Mouse (Mus musculus) adrenal gland (tissue): Measurements from ENCODE around the gene Rtn4r.

Source experiments
- intact Hi-C: fragments of 180-260 bp; cut with DNase I; formaldehyde crosslinking; loops from one replicate; pipeline ENCODE4 v1.15.1; 2025

The Rtn4r gene

GRCm38 (mm10) chr16:18154521-18155171, 27.2 kb downstream of the Rtn4r start:
- intact Hi-C loops, result no loop called here

GRCm38 (mm10) chr16:18156579-18157350, 29.3 kb downstream of the Rtn4r start:
- intact Hi-C loops, result no loop called here

GRCm38 (mm10) chr16:18159255-18159654, 31.8 kb downstream of the Rtn4r start:
- intact Hi-C loops, result no loop called here

DNA sequence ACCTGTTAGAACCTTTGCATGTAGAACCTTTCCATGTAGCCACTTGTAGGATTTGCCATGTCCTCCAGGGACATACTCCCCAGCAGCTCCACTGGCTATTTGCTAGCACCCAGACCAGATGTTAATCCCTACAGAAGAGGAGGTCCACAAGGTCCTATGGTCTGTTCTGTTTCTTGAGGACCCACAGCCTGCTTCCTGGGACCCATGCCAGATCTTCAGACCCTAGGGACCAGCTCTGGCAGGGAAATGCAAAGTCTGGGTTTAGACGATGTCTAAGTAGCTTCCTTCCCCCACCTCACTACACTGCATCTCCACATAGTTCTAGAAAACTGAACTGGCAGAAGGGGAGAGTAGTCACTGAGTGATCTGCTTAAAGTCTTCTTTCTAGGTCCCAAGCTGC, 32.3 kb downstream of the Rtn4r start:
- intact Hi-C loops, result no loop called here

DNA sequence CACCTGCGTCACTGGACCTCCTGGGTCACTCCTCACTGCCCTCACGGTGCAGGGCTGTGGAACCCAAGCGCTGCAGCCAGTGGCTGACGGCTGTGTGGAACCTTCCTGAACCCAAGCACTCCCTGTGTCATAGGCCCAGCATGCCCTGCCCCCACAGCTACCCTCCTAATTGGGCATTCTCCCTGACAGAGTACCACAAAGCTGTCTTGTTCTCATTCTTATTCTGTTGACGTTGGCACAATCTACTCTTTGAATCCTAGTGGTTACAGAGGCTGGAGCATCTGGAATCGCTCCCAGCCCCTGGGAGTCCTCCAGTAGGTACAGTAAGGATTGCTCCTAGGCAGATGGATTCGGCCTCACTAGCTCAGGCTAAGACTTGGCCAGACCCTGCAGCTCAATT, 33.1 kb downstream of the Rtn4r start:
- intact Hi-C loops, result no loop called here

GRCm38 (mm10) chr16:18161190-18161589, 33.7 kb downstream of the Rtn4r start:
- intact Hi-C loops, result no loop called here

GRCm38 (mm10) chr16:18164642-18165238, 37.3 kb downstream of the Rtn4r start:
- intact Hi-C loops, result no loop called here

DNA sequence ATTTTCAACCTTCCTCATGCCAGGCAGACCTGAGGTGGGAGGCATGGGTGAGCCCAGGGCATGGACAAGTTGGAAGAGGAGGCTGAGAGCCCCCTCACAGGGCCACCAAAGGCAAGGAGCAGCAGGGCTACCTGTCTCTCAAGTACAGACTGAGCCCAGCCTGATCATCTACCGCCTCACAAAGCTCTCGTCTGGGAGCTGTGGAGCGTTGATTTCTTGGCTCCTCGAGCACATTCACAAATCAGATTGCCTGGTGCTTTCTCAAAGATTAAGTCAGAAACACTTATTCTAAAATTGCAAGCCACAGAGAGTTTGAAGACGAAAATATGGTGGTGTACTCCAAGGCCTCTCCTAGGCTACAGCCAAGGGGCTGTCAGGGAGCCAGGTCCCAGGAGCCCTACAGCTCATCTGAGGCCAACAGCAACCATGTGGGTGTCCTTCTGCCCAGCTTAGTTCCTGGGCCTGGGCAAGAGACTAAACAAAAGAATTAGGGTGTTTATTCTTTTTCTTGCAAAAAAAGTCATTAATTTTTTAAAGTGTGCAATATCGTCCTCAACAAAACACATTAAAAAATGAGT, 39.3 kb downstream of the Rtn4r start:
- intact Hi-C loops, result no loop called here

DNA sequence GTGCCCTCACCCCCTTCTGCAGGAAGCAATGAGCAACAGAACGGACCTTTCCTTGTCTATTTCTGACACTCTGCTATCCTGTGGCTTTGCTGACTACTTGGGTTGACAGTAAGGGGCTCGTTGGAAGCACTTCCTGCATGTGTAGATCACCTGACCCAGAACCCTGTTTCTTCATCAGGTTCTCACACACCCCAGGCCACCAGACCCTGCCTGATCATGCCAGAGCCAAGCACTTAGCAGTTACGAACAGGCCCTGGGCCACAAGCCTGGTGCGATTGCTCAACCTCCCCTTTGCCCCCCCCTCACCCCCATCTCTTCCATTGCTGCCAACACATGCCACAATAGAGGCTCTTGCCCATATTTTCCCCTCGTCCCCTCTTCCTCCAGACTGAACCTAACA, 41.7 kb downstream of the Rtn4r start:
- intact Hi-C loops, result no loop called here

GRCm38 (mm10) chr16:18169776-18170175, 42.3 kb downstream of the Rtn4r start:
- intact Hi-C loops, result loop anchor here (5.0 kb wide), 2 partner anchors 43 to 62 kb away; no protein-coding TSS in a partner anchor

DNA sequence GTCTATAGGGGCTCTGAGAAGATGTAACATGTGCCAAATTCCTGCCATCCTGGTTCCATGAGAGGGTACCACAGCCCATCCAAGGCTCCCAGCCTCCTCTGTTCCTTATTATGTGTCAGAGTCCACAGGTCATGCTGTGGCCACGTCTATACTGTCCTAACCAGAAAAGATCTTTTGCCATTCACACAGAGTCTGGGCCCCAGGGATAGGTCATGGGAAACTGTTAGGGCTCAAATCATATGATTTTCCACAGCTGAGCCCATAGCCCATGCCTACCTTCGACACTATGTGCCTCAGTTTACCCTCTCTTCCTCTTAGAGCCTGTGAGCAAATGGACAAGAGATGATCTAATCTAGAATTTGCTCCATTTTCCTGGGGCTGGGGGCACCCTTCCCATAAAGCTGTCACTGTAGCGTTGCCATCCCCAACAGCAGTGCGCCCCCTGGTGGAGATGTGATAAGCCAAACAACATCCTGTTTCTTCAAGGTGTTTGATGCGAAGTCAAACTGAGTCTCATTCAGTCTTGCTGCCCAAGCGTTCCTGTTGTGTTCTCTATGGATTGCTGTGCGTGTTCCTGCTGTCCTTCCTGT, 44.9 kb downstream of the Rtn4r start:
- intact Hi-C loops, result loop anchor here (1.0 to 5.0 kb wide), 3 partner anchors 40 to 65 kb away; partner anchors contain the start of gene Rtn4r

- intact Hi-C loops, result loop anchor here (5.0 kb wide), 2 partner anchors 39 to 66 kb away; no protein-coding TSS in a partner anchor
Measured at GRCm38 (mm10) chr16:18173231-18173630, 45.8 kb downstream of the Rtn4r start.

DNA sequence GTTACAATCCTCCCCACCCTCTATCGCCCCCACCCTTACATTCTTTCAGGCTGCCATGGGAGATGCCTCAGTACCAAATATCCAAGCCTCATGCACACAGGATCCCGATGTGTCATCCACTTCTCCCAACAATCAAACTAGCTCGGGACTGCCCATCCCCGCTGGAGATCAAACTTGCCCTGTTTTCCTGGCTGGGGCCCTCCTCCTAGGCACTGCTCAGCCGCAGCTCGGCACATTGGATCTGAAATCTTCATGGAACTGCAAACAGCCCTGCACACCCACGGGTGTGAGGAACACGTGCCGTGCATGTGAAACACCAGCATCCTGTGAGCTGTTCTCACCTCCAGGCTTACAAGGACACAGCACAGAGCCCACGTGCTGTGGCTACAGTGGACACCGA, 46.3 kb downstream of the Rtn4r start:
- intact Hi-C loops, result loop anchor here (5.0 kb wide), 2 partner anchors 39 to 66 kb away; no protein-coding TSS in a partner anchor

DNA sequence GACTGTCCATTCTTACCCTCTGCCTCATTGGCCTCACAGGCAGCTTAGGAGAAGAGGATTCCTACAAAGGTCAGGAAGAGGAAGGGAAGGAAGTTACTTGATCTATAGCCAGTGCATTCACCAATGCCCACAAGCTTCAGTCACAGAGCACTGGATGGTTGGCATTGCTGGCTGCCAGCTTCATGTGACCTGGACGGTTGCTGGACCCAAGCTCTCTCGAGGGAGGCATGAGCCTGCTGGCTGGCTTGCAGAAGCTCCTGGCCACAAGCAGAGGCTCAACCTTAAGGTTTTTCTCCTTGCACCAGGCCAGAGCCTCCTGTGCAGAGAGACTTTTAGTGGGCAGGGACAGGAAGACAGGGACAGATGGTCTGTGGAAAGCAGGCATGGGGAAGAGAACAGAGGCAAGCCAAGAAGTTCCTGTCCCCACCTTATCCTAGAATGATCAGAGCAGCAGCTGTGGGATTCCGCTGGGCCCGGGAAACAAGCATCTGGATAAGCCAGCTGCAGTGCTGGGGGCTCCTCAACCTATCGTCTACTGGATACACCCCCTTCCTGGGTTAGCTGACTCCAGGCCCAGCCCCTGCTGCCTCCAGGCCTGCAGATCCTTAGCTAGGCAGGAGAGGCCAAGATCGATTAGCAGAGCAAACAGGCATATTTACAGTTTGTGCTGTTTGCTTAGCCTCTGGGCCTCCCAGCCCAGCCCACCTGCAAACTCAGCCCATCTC, 48.5 kb downstream of the Rtn4r start:
- intact Hi-C loops, result no loop called here

- intact Hi-C loops, result no loop called here
Measured at GRCm38 (mm10) chr16:18176758-18177157, 49.3 kb downstream of the Rtn4r start.

DNA sequence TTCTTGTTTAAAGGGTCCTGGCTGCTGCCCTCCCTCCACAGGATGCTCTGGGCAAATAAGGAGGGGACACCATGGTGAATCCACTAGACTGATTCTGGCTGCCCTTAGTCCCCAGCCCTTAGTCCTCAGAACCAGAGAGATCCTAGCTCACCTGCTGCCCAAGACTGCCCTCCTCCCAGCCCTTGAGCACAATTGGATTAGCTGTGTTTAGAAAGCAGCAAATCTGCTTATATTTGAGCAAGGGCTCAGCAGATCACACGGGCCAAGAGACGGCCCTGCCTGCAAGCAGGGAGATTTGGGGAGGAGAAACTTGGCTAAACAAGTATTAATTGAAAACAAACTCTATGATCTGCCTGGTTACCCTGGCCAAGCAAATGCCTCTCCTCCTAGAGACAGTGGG, 52.1 kb downstream of the Rtn4r start:
- intact Hi-C loops, result no loop called here

DNA sequence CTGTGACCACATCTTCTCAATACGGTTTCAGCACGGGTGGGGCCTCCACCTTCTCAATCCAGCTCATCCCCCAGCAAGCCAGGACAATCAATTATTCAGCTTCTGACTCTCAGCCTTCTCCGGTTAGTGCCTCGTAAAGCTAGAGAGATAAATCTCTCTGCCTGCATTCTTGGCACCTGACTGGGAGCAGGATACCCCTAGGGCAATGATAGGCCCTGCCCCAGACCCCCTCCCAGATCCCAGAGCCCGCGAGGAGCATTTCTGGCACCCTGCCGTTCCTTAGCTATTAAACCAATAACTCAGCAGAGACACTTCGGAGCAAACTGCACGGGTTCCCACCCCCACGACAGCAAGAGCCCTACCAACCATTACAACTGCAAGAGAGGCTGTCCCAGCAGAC, 54.0 kb downstream of the Rtn4r start:
- intact Hi-C loops, result no loop called here

DNA sequence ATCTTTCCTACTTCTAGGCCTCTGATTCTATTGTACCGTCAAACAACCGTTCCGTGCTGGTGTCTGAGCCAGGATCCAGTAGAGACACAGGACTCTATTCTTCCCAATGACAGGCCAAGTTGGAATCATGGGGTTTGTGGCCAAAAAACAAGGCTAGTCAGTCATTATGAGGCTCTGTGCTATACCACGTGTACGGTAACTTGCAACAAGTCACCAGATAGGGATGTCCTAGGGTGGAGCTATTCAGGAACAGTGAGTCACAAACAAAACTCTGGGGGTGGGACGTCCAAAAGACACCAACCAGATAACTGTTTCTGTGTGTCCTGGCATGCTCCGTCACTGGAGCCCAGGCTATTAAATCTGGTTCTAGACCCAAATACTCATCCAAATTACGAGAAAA, 55.3 kb downstream of the Rtn4r start:
- intact Hi-C loops, result no loop called here

- intact Hi-C loops, result no loop called here
Measured at GRCm38 (mm10) chr16:18185715-18186449, 58.4 kb downstream of the Rtn4r start.

GRCm38 (mm10) chr16:18186798-18187197, 59.4 kb downstream of the Rtn4r start:
- intact Hi-C loops, result no loop called here
